In genomic region chr11:52629776-52630175, GRCm38 (mm10) we compare ENCODE assay signal across 11 mouse cellular contexts.
A peak's percentile ranks its signal among the peaks of the same experiment; 100 is the strongest.
DNase-seq lines count a peak whose midpoint lies in the region; ATAC-seq and TF ChIP-seq lines count a peak whose summit lies in the region.
"Had no signal": no experiment of that assay in that cellular context is flagged by ENCODE, and none has a peak within 500 bp of the region (broad histone marks: within the 10 kb centered on the region; RNA-seq: fewer than 3 reads in every experiment).

No protein-coding gene starts in this region.

- WGBS in hindbrain, postnatal 0 days = 63% methylated on average over 5 of the region's 5 CpGs
- WGBS in hindbrain, embryonic 13.5 days = 60% methylated on average over 5 of the region's 5 CpGs
- WGBS in thymus, adult 2 months = 46% methylated on average over 5 of the region's 5 CpGs

- DNase-seq in hindbrain, postnatal 0 days (ENCODE audit: low spot score) = no peak
- DNase-seq in thymus, postnatal 14 days = peak; percentile 7
- no peak for DNase-seq in thymus, adult 2 months
- no peak for DNase-seq in left cerebral cortex, postnatal 4 days
- DNase-seq: layer of hippocampus, adult 9-11 months; lung, postnatal 14 days had no signal

- no peak for ATAC-seq in hindbrain, postnatal 0 days
- ATAC-seq in hindbrain, embryonic 13.5 days (ENCODE audit: low FRiP score) = no peak
- no peak for ATAC-seq in inflammation-experienced regulatory T-cells, adult 6 months

- no peak overlapping the region for H3K4me3 ChIP-seq in hindbrain, postnatal 0 days (ENCODE audit: low read length)
- no peak overlapping the region for H3K4me3 ChIP-seq in hindbrain, embryonic 13.5 days
- no peak overlapping the region for H3K4me3 ChIP-seq in thymus, adult 2 months (ENCODE audit: control insufficient read depth, insufficient read depth, low read length)
- H3K4me3 ChIP-seq in bone marrow macrophage, adult 2 months (ENCODE audit: insufficient read depth, low read length) = no peak overlapping the region
- H3K4me3 ChIP-seq: erythroblast, embryonic 14.5 days; heart, embryonic 15.5 days had no signal

- no peaks in the 10 kb centered on the region for H3K9me3 ChIP-seq in hindbrain, postnatal 0 days (ENCODE audit: low read length)
- no peaks in the 10 kb centered on the region for H3K9me3 ChIP-seq in hindbrain, embryonic 13.5 days
- H3K9me3 ChIP-seq: heart, embryonic 15.5 days had no signal

- no peaks in the 10 kb centered on the region for H3K36me3 ChIP-seq in hindbrain, postnatal 0 days (ENCODE audit: insufficient read depth, low read length)
- no peaks in the 10 kb centered on the region for H3K36me3 ChIP-seq in hindbrain, embryonic 13.5 days
- H3K36me3 ChIP-seq in thymus, adult 2 months (ENCODE audit: control insufficient read depth, insufficient read depth, low read length) = no peaks in the 10 kb centered on the region
- H3K36me3 ChIP-seq: heart, embryonic 15.5 days had no signal

- intact Hi-C loops in left cerebral cortex, postnatal 4 days (cut with DNase I) = no loop called here

- no peak overlapping the region for H3K27ac ChIP-seq in hindbrain, postnatal 0 days
- H3K27ac ChIP-seq in hindbrain, embryonic 13.5 days = no peak overlapping the region
- no peak overlapping the region for H3K27ac ChIP-seq in thymus, adult 2 months (ENCODE audit: control insufficient read depth, insufficient read depth, low read length)
- no peak overlapping the region for H3K27ac ChIP-seq in bone marrow macrophage, adult 2 months (ENCODE audit: insufficient read depth, low read depth, low read length)
- H3K27ac ChIP-seq: heart, embryonic 15.5 days had no signal

- TF ChIP-seq CTCF in hindbrain, postnatal 0 days (IDR thresholded peaks at IDR 0.05; ENCODE audit: low read depth) = peak; percentile 56
- TF ChIP-seq CTCF in thymus, adult 2 months (IDR thresholded peaks at IDR 0.05; ENCODE audit: borderline replicate concordance, control insufficient read depth, extremely low read depth, insufficient read depth, low read length, poor library complexity) = no peak
- 0 out of 2 replicates have a peak, but pooled peaks have one; percentile 7 for TF ChIP-seq CTCF in bone marrow macrophage, adult 2 months (IDR thresholded peaks at IDR 0.05; ENCODE audit: low read depth, low read length)

- no peak for TF ChIP-seq POLR2A in thymus, adult 2 months (IDR thresholded peaks at IDR 0.05; ENCODE audit: control insufficient read depth, extremely low read depth, insufficient read depth, low read length, poor library complexity)
- no peak for TF ChIP-seq POLR2A in bone marrow macrophage, adult 2 months (IDR thresholded peaks at IDR 0.05; ENCODE audit: borderline replicate concordance, low read depth, low read length)

- H3K9ac ChIP-seq in hindbrain, postnatal 0 days (replicated peaks; ENCODE audit: low read length) = no peak overlapping the region
- H3K9ac ChIP-seq in hindbrain, embryonic 13.5 days = no peak overlapping the region
- H3K9ac ChIP-seq: heart, embryonic 15.5 days had no signal

- H3K4me1 ChIP-seq in hindbrain, postnatal 0 days (ENCODE audit: insufficient read depth, low read length) = no peaks in the 10 kb centered on the region
- no peaks in the 10 kb centered on the region; the same call in 1 of the 2 replicates for H3K4me1 ChIP-seq in hindbrain, embryonic 13.5 days (replicated peaks)
- no peaks in the 10 kb centered on the region for H3K4me1 ChIP-seq in thymus, adult 2 months (replicated peaks; ENCODE audit: control insufficient read depth, insufficient read depth, low read length)
- no peaks in the 10 kb centered on the region for H3K4me1 ChIP-seq in bone marrow macrophage, adult 2 months (ENCODE audit: control insufficient read depth, insufficient read depth, low read length)

- H3K27me3 ChIP-seq in hindbrain, postnatal 0 days (ENCODE audit: insufficient read depth, low read length) = no peaks in the 10 kb centered on the region
- H3K27me3 ChIP-seq in hindbrain, embryonic 13.5 days = 0 out of 2 replicates have a peak, but pooled peaks cover 3% of the 10 kb centered on the region
- H3K27me3 ChIP-seq in thymus, adult 2 months (ENCODE audit: control insufficient read depth, insufficient read depth, low read length) = no peaks in the 10 kb centered on the region
- H3K27me3 ChIP-seq: heart, embryonic 15.5 days had no signal

- no peak overlapping the region for H3K4me2 ChIP-seq in hindbrain, postnatal 0 days (ENCODE audit: low read depth, low read length)
- no peak overlapping the region for H3K4me2 ChIP-seq in hindbrain, embryonic 13.5 days
- H3K4me2 ChIP-seq: heart, embryonic 15.5 days had no signal
